Mouse (Mus musculus): ENCODE data around the gene Wdr62. TPM values are rescaled to one million over a fixed set of nuclear protein-coding genes. Genes with fewer than 3 reads are reported as not detected.

Wdr62 gene
- polyA plus RNA-seq, 1 experiment from 2014 or later = 7.7 TPM

DNA sequence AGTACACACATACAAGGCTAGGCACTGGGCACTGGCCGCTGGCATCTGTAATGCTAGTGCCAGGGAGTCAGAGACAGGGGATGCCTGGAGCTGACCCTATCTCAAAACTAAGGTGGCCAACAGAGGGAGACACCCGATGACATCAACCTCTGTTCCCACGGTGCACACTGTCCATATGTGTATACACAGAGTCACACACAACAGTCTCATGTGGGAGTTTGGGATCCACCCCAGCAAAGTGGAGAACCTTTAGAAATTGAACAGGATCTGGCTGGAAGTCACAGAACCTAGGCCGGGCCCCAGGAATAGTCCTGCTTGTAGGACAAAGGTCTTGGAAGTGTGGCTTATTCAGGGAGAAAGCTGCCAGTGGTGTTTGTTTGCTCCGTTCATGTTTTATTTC, 14.1 kb upstream of the Wdr62 start:
- H3K9ac ChIP-seq (ENCODE audit: low read depth, low read length) = no peak overlapping the region
- no peaks in the 10 kb centered on the region for H3K27me3 ChIP-seq (replicated peaks; ENCODE audit: control insufficient read depth, insufficient read depth, low read length)
- H3K4me1 ChIP-seq (ENCODE audit: control insufficient read depth, insufficient read depth, low read length) = peaks cover 5% of the 10 kb centered on the region
- no peak overlapping the region for H3K27ac ChIP-seq (replicated peaks; ENCODE audit: low read depth, low read length)
- WGBS = 89% methylated on average over 5 of the region's 5 CpGs
- ATAC-seq (ENCODE audit: low read depth) = no peak
- no peak for DNase-seq (ENCODE audit: low spot score)
- peaks cover 59% of the 10 kb centered on the region for H3K36me3 ChIP-seq (ENCODE audit: control insufficient read depth, insufficient read depth, low read length)
- H3K9me3 ChIP-seq (ENCODE audit: control insufficient read depth, low read length) = no peaks in the 10 kb centered on the region
- H3K4me2 ChIP-seq (ENCODE audit: low read depth, low read length) = no peak overlapping the region
- no peak overlapping the region for H3K4me3 ChIP-seq (ENCODE audit: low read depth, low read length)

DNA sequence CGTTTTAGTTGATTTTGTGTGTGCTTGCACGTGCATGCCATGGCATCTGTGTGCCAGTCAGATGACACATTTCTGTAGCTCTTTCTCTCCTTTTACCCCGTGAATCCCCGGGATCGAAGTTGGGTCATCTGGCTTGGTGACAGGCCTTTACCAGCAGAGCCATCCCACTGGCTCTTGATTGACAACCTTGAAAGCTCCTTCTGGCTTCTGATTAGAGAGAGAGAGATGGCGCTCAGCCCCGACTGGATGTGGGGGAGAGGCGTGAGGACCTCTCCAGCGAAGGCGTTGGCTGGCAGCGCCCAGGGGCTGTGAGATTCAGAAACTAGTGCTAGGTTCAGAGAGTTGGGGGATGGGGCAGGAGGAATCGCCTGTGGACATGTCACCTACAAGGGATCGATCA, 13.6 kb upstream of the Wdr62 start:
- peaks cover 5% of the 10 kb centered on the region for H3K4me1 ChIP-seq (ENCODE audit: control insufficient read depth, insufficient read depth, low read length)
- H3K4me3 ChIP-seq (ENCODE audit: low read depth, low read length) = no peak overlapping the region
- H3K9me3 ChIP-seq (ENCODE audit: control insufficient read depth, low read length) = no peaks in the 10 kb centered on the region
- H3K36me3 ChIP-seq (ENCODE audit: control insufficient read depth, insufficient read depth, low read length) = peaks cover 54% of the 10 kb centered on the region
- ATAC-seq (ENCODE audit: low read depth) = no peak
- H3K9ac ChIP-seq (ENCODE audit: low read depth, low read length) = no peak overlapping the region
- no peaks in the 10 kb centered on the region for H3K27me3 ChIP-seq (replicated peaks; ENCODE audit: control insufficient read depth, insufficient read depth, low read length)
- no peak overlapping the region for H3K27ac ChIP-seq (replicated peaks; ENCODE audit: low read depth, low read length)
- H3K4me2 ChIP-seq (ENCODE audit: low read depth, low read length) = no peak overlapping the region
- DNase-seq (ENCODE audit: low spot score) = no peak
- 83% methylated on average over 13 of the region's 13 CpGs for WGBS

DNA sequence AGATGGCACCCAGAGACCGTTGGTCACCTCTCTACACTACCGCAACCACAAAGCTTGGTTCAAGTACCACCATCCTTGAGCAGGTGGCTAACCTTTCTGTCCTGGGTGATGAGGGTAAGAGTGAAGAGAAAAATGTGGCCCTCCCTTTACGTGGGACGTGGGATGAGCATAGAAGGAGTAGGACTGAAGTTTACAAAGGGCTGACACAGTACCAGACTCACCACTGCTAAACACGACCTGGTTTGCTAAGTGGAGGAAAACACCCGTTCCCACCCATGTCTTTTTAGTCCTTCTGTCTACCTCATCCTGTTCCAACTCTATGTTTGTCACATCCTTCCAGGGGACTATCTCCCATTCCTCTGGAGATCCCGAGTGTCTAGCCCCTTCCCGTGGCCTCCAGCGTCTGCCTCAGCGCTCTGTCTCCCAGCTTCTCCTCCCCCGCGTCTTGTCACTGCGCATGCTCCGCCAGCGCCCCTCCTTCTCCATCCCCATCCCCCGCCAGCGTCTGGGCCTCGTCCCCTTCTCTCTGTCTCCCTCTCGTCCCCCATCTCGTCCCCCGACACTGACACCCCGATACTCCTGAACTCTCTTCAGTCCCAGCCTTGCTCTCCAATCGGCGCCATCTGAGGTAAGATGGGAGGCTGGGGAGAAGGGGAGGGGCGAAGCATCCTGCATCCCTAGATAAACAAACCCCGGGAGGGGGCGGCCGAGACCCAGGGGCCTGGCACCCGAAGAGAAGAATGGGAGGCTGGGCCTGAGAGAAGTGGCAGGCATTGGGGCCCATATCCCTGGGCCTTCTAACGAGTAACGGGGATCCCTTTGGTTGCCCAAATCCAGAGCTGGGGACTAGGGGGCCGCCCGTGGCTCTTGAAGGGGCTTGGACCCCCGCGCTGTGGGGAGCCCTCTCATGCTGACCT, 11.3 kb upstream of the Wdr62 start, which contains the start of gene Clip3:
Gene Clip3, plus strand, starts transcription at position 514 of the 917 bp plus-strand sequence.
- no peaks in the 10 kb centered on the region for H3K9me3 ChIP-seq (ENCODE audit: control insufficient read depth, low read length)
- WGBS = 6% methylated on average over 31 of the region's 35 CpGs
- peak; percentile 86 for ATAC-seq (ENCODE audit: low read depth)
- H3K4me3 ChIP-seq (ENCODE audit: low read depth, low read length) = peak within 1 kb of the TSS; percentile 61
- peak within 1 kb of the TSS; percentile 76 for H3K9ac ChIP-seq (ENCODE audit: low read depth, low read length)
- H3K36me3 ChIP-seq (ENCODE audit: control insufficient read depth, insufficient read depth, low read length) = peaks cover 31% of the 10 kb centered on the region
- H3K27ac ChIP-seq (replicated peaks; ENCODE audit: low read depth, low read length) = peak within 1 kb of the TSS; percentile 45
- peaks cover 5% of the 10 kb centered on the region for H3K4me1 ChIP-seq (ENCODE audit: control insufficient read depth, insufficient read depth, low read length)
- peak; percentile 89 for DNase-seq (ENCODE audit: low spot score)
- H3K27me3 ChIP-seq (replicated peaks; ENCODE audit: control insufficient read depth, insufficient read depth, low read length) = no peaks in the 10 kb centered on the region
- peak within 1 kb of the TSS; percentile 74 for H3K4me2 ChIP-seq (ENCODE audit: low read depth, low read length)

DNA sequence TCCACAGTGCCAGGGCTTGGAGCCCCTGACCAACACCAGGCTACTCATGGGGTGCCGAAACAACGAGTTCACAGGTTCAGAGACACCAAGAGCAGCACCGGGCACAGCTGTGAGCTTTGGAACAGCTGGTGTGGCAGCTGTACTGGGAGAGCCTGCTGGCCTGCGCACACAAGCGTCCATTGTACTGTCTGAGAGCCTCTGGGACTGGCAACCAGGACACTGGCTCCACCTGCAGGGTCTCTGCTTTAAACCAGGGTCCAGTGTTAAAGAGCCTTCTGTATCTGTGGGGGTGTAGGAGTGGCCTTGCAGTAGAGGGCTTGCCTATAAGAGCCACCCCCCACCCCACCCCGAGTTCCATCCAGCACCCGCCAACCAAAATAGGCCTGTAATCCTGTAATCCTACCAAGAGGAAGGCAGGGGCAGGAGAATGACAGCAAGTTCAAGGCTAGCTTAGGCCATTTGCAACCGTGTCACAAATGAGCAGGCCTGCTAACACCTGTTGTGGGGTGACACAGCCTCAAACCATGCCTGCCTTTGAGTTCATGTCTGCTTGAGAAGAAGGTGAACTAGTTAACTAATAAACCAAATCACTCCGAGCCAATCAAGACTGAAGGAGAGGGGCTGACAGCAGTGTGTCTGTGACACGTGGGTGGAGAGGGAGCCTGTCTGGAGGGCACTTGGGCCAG, 9.6 kb upstream of the Wdr62 start:
- ATAC-seq (ENCODE audit: low read depth) (peak; percentile 80), DNase-seq (ENCODE audit: low spot score) (peak; percentile 82)
- Histone ChIP-seq H3K27ac (replicated peaks; ENCODE audit: low read depth, low read length) (0 out of 2 replicates have a peak overlapping the region, but pooled peaks have one; percentile 24), H3K9ac (ENCODE audit: low read depth, low read length) (no peak overlapping the region), H3K4me3 (ENCODE audit: low read depth, low read length) (no peak overlapping the region), H3K4me2 (ENCODE audit: low read depth, low read length) (no peak overlapping the region), H3K27me3 (replicated peaks; ENCODE audit: control insufficient read depth, insufficient read depth, low read length) (no peaks in the 10 kb centered on the region), H3K9me3 (ENCODE audit: control insufficient read depth, low read length) (no peaks in the 10 kb centered on the region), H3K36me3 (ENCODE audit: control insufficient read depth, insufficient read depth, low read length) (peaks cover 15% of the 10 kb centered on the region), H3K4me1 (ENCODE audit: control insufficient read depth, insufficient read depth, low read length) (peaks cover 5% of the 10 kb centered on the region)
- WGBS = 38% methylated on average over 10 of the region's 10 CpGs

DNA sequence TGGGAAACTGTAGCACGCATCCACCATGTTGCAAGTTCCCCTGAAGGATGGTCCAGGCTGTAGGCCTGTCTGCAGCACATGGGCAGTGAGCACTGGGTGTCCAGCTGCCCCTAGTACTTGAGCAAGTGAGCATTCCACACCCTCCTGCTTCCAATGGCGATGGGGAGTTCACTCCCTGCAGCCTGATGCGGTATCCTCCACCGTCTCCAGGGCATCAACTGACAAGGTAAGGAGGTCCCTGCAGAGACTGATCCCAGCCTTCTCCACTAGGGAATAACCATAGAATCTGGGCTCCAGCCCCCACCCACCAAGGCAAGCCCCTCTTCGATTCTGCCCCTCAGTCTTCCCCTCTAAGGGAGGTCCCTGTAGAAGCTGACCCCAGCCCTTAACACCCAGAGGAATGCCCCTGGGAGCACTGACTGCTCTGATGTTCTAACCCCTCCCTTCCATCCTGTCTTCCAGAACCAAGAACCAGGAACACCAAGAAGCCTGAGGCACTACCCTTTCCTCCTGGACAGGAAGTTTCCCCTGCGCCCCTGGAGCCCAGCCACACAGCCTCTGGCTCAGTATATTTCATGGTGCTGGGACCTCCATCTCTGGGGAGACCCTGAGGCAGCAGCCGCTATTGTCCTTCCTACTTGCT, 9.0 kb upstream of the Wdr62 start:
- 58% methylated on average over 7 of the region's 7 CpGs for WGBS
- Histone ChIP-seq H3K9ac (ENCODE audit: low read depth, low read length) (no peak overlapping the region), H3K9me3 (ENCODE audit: control insufficient read depth, low read length) (no peaks in the 10 kb centered on the region), H3K36me3 (ENCODE audit: control insufficient read depth, insufficient read depth, low read length) (peaks cover 8% of the 10 kb centered on the region), H3K4me1 (ENCODE audit: control insufficient read depth, insufficient read depth, low read length) (peaks cover 5% of the 10 kb centered on the region), H3K27ac (replicated peaks; ENCODE audit: low read depth, low read length) (0 out of 2 replicates have a peak overlapping the region, but pooled peaks have one; percentile 24), H3K27me3 (replicated peaks; ENCODE audit: control insufficient read depth, insufficient read depth, low read length) (no peaks in the 10 kb centered on the region), H3K4me2 (ENCODE audit: low read depth, low read length) (no peak overlapping the region), H3K4me3 (ENCODE audit: low read depth, low read length) (no peak overlapping the region)
- DNase-seq (ENCODE audit: low spot score) (no peak), ATAC-seq (ENCODE audit: low read depth) (no peak)

DNA sequence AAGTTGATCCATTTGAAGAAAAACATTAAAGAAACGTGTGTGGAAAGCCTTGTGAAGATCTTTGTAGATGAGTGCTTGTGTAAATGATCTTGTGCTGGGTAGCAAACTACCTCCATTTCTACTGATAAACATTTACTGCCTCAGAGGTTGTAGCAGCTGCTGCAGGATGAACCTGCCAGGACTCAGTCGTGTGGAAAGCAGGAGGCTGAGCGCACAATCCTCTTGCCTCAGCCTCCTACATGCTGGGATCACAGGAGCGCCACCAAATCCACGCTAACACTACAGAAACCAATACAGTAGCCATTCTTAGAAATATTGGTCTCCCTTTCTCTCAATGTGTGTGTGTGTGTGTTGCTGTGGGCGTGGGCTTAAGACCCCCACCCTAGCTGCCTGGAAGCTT, 7.8 kb upstream of the Wdr62 start:
- Histone ChIP-seq H3K4me2 (ENCODE audit: low read depth, low read length) (no peak overlapping the region), H3K36me3 (ENCODE audit: control insufficient read depth, insufficient read depth, low read length) (no peaks in the 10 kb centered on the region), H3K27me3 (replicated peaks; ENCODE audit: control insufficient read depth, insufficient read depth, low read length) (no peaks in the 10 kb centered on the region), H3K4me3 (ENCODE audit: low read depth, low read length) (no peak overlapping the region), H3K9me3 (ENCODE audit: control insufficient read depth, low read length) (no peaks in the 10 kb centered on the region), H3K27ac (replicated peaks; ENCODE audit: low read depth, low read length) (no peak overlapping the region), H3K9ac (ENCODE audit: low read depth, low read length) (no peak overlapping the region), H3K4me1 (ENCODE audit: control insufficient read depth, insufficient read depth, low read length) (peaks cover 5% of the 10 kb centered on the region)
- 62% methylated on average over 6 of the region's 6 CpGs for WGBS
- no peak for DNase-seq (ENCODE audit: low spot score)
- no peak for ATAC-seq (ENCODE audit: low read depth)

DNA sequence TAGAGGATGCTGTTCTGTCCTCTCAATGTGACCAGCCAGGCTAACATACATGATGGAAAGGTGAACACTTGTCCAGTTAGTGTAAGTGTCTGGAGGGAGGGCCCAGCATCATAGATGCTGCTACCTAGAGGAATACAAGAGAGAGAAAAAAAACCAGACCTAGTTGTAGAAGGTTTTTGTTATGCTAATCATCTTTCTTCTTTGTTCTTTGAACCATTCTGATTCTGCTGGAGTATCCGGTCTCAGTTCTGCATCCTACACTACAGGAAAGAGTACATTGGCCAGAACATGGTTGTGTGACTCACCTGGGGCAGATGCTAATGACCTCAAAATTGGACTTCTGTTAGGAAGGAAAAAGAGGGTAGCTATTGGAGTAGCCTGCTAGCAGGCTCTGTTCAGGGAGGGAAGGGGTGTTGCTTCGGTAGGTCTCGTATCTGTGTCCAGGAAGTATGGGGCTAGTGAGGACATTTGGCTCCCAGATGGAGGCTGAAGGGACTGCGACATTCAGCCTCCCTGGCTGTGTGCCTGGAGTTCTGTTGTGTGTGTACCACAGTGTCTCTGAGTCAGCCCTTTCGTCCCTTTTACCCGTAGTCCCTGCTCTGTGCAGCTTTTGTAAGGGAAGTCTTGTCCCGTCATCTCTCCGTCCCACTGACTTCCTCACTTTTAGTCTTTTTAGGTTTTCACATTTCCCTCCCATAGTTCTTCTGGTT, 6.6 kb upstream of the Wdr62 start:
- Histone ChIP-seq H3K36me3 (ENCODE audit: control insufficient read depth, insufficient read depth, low read length) (no peaks in the 10 kb centered on the region), H3K4me3 (ENCODE audit: low read depth, low read length) (no peak overlapping the region), H3K9ac (ENCODE audit: low read depth, low read length) (no peak overlapping the region), H3K4me2 (ENCODE audit: low read depth, low read length) (no peak overlapping the region), H3K4me1 (ENCODE audit: control insufficient read depth, insufficient read depth, low read length) (peaks cover 5% of the 10 kb centered on the region; the same call in 1 of the 2 replicates), H3K27me3 (replicated peaks; ENCODE audit: control insufficient read depth, insufficient read depth, low read length) (no peaks in the 10 kb centered on the region), H3K27ac (replicated peaks; ENCODE audit: low read depth, low read length) (no peak overlapping the region), H3K9me3 (ENCODE audit: control insufficient read depth, low read length) (no peaks in the 10 kb centered on the region)
- DNase-seq (ENCODE audit: low spot score) (peak; percentile 12), ATAC-seq (ENCODE audit: low read depth) (no peak)
- 54% methylated on average over 8 of the region's 8 CpGs for WGBS

DNA sequence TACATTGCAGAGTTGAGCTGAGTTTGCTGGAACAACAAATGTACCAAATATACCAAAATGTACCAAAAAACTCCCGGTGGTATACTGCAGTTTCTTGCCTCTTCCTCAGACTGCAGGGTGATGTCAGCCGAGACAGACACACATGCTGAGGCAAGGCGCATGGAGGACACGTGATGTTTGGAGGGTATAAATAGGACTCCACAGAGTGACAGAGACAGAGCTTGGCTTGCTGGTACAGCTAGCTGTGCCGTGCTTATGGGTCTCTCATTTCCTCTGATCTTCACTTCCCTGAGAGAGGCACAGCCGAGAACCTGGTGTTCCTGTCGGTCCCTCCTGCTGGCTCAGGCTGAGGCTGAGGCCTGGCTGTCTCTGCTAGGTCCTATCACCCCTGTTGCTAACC, 2.5 kb upstream of the Wdr62 start:
- no peak overlapping the region for H3K27ac ChIP-seq (replicated peaks; ENCODE audit: low read depth, low read length)
- no peak overlapping the region for H3K4me3 ChIP-seq (ENCODE audit: low read depth, low read length)
- ATAC-seq (ENCODE audit: low read depth) (no peak), DNase-seq (ENCODE audit: low spot score) (no peak)
- whole genome bisulfite sequencing = 81% methylated on average over 7 of the region's 7 CpGs
- no peaks in the 10 kb centered on the region for H3K27me3 ChIP-seq (replicated peaks; ENCODE audit: control insufficient read depth, insufficient read depth, low read length)
- 0 out of 2 replicates have a peak, but pooled peaks cover 4% of the 10 kb centered on the region for H3K4me1 ChIP-seq (ENCODE audit: control insufficient read depth, insufficient read depth, low read length)
- H3K36me3 ChIP-seq (ENCODE audit: control insufficient read depth, insufficient read depth, low read length) = no peaks in the 10 kb centered on the region
- H3K9me3 ChIP-seq (ENCODE audit: control insufficient read depth, low read length) = no peaks in the 10 kb centered on the region
- no peak overlapping the region for H3K4me2 ChIP-seq (ENCODE audit: low read depth, low read length)
- no peak overlapping the region for H3K9ac ChIP-seq (ENCODE audit: low read depth, low read length)

Data from embryonic facial prominence, embryonic 14.5 days (tissue).